Mouse (Mus musculus): ENCODE measurements around the gene Cdk15. TPM values are rescaled to one million over a fixed set of nuclear protein-coding genes. Genes with fewer than 3 reads are reported as not detected.

Gene Cdk15
- total RNA-seq, 4 experiments from 2014 or later, result 0.22 TPM; not detected in 3

DNA sequence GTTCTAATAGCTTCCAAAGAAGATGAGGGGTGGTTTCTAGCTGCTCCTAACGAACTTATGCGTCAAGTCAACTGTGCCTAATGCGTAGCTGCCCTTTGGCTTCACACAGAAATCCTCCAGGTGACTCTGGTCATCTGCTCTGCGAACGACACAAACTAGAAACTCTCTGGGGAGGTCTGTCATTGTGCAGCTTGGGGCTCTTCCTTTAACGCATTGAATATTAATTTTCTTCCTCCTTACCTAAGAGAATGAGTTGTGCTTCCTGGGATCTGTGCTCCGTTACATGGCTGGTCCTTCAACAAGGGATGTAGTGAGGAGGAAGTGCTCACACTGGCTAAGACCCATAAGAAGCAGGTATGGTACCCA lies 112.6 kb downstream of the Cdk15 start:
- DNase-seq (ENCODE audit: low spot score in 2 of 2), result no peak

DNA sequence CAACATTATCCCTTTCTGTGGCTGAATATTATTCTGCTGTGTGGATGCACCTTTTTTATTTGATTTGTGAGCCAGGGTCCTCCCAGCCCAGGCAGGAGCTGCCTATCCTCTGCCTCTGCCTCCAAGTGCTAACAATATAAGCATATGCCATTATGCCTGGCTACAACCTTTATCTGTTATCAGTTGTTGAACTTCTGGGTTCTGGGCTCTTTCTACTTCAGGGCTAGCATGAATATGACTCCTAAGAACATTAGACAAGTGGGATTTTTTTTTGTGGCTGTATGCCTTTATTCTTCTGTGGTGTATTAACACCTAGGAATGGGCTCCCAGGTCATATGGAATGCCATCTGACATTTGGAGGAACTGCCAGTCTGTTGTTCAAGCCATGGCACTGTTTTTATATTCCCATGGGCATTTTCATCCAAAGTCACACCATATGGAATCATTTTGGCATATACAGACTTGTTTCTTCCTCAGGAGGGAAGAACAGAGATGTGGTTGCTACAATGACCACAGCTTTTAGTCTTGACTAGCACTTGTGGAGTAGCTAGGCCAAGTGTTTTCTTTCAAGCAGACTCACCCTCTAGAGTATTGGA lies 113.7 kb downstream of the Cdk15 start:
- no peak for DNase-seq (ENCODE audit: low spot score in 2 of 2)

DNA sequence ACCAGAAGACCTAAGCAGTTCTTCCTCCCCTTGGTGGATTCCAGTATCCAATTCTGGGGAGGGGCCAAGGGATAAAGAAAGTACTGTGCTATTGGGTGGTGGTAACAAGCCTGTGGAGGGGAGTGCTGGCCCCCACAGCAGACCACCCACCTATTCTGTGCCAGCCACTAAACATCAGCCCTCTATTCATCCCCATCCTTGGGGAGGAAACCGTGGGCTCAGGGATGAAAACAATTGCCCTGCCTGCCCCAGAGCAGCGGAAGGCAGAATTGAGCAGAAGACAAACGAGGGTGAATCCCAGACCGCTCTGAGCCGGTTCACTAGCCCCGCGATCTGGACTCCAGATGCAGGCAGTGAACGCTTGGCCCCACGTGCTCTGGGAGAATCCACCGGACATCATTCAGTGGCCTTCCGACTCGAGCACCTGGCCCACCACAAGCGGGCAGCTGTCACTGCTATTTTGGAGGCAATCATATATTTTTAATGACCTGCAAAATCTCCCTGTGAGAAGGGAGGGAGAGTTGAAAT lies 119.4 kb downstream of the Cdk15 start:
- no peak for DNase-seq (ENCODE audit: low spot score in 2 of 2)

DNA sequence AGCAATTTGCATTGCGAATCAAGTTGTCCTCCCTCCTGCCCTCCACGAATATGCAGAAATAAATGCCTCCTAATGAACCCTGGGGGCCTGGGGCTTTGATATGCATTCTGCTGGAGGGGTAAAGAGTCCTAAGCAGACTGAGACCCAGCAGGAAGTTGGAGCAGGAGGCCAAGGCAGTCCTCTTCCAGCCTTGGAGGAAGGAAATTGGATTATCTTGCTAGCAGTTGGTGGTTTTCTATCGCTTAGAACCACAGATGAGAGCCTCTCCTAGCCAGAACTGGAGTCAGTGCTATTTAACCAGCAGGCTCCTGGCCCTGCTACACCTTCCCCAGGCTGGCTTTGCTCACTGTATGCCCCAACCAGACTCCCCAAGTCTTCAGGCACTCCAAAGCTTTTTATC lies 119.9 kb downstream of the Cdk15 start:
- DNase-seq (ENCODE audit: low spot score in 2 of 2), result no peak

DNA sequence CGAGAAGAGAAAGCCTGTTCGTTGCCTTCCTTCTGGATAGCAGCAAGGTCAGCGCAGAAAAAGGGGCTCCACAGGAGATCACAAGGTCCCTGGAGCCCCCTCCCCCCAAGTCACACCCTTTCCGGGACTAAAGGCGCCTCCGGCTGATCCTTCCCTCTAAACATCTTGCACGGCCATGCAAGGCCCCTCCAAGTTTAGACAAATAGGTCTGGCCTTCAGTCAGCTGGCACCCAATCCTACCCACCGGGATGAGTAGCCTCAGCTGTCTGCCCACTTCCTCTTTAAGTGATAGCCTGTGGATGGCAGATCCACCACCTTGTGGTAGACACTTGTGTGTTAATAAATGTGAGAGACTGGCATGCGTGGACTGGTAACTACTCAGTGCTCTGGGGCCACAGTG lies 120.6 kb downstream of the Cdk15 start:
- DNase-seq (ENCODE audit: low spot score in 2 of 2), result no peak

DNA sequence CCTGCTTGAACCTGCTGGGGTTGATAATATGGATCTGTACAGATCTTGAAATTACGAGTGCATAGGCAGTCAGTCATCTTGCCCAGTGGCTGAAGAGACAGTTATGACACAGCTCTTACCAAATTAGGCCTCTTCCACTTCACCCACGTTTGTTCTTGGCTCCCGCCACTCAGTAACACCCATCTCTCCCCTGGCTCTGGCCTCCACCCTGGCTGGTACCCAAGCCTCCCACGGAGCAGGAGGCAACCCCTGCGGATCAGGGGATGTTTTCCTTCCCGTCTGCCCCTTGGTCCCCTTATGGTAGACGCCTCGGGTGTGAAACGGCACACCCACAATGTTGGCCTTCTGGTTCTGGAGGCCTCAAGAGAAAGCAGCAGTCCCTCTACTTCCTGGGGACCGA lies 124.2 kb downstream of the Cdk15 start:
- DNase-seq (ENCODE audit: low spot score in 2 of 2), result no peak

DNA sequence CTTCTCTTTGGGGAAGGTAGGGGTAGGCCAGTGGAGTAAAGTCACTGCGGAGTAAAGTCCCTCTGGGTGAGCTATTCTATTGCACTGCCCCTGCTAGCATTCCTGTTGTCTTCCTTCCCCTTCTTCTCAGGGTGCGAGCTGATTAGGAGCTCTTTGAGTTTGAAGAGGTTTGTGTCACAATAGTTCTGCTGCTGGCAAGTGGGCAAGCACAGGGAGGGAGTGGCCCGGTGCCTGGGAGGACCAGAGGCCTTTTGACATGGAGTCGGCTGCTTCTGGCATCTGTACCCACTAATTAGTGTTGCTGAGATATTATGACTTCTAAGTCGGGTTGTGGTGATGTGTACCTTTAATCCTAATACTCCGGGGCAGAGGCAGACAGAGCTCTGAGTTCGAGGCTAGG lies 124.8 kb downstream of the Cdk15 start:
- DNase-seq (ENCODE audit: low spot score in 2 of 2), result no peak

DNA sequence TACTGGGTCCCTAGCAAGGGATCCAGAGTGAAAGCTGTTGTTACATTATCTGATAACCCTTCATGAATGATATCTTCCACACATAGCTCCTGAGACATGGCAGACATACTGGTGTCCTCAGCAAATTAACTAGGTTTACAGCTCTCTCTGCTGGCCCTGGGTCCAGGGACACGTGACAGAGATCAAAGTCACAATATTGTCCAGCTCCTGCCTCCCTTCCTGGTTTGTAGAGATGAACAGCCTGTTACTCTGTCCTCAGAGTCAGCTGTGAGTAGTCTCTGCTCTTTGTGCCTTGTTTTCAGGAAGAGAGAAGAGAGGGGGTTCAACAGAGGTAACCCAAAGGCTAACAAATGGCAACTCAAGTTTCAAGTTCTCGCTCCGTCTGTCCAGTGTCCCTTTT lies 125.8 kb downstream of the Cdk15 start:
- DNase-seq (ENCODE audit: low spot score in 2 of 2), result no peak

DNA sequence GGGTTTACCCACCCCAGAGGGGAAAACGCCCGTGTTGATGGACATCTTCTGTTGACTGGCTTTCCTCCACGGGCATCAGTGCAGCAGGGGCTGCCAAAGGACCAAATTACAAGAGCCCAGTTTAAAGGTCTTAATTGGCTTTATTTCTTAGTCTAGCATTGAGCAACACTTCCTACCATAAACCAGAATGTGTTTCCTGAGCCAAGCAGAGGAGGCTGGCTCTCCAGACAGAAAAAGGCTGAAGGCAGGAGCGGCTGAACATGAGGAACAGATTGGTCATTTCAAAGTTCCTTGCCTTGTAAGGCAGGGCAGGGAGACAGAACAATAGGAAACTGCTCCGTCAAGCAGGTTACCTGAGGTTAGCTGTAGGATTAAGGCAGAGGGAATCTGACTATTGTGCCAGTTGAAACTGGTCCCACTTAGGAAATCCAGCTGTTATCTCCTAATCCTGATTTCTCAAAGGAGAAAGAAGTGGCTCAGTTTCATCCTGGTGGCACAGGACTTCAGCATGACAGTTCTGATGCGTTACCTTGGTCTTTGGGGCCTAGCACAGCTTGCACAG lies 126.4 kb downstream of the Cdk15 start:
- no peak for DNase-seq (ENCODE audit: low spot score in 2 of 2)

DNA sequence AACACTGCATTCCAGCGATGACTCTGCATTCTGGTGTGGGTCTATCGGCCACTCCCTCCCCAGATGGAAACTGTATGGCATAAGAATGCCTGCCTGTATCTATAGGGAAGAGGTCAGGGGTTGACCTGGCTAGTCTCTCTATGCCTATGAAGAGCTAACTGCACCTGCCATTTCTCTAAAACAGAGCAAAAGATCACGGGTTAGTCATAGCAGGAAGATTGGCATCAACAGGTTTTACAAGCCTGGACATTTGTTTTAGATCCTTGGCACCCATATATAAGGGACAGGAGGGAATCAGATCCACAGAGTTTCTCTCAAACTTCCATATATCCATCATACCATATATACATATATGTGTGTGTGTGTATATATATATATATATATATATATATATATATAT lies 127.7 kb downstream of the Cdk15 start:
- no peak for DNase-seq (ENCODE audit: low spot score in 2 of 2)

DNA sequence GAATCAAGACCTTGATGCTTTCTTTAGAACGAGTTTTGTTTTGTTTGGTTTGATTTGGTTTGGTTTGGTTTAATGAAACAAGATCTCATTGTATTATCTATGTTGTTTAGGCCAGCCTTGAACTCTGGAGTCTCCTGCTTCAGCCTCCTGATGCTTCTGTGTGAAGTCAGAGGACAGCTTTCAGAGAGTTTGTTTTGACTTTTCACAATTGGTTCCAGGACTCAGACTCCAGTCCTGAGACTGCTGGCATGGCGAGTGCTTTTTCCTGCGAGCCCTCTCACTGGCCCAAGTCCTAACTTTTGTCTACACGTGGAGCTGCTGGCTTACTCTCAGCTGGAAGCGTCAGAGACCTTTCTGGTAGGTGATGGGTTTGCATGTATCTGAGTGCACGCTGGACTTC lies 128.9 kb downstream of the Cdk15 start:
- DNase-seq (ENCODE audit: low spot score in 2 of 2), result no peak

DNA sequence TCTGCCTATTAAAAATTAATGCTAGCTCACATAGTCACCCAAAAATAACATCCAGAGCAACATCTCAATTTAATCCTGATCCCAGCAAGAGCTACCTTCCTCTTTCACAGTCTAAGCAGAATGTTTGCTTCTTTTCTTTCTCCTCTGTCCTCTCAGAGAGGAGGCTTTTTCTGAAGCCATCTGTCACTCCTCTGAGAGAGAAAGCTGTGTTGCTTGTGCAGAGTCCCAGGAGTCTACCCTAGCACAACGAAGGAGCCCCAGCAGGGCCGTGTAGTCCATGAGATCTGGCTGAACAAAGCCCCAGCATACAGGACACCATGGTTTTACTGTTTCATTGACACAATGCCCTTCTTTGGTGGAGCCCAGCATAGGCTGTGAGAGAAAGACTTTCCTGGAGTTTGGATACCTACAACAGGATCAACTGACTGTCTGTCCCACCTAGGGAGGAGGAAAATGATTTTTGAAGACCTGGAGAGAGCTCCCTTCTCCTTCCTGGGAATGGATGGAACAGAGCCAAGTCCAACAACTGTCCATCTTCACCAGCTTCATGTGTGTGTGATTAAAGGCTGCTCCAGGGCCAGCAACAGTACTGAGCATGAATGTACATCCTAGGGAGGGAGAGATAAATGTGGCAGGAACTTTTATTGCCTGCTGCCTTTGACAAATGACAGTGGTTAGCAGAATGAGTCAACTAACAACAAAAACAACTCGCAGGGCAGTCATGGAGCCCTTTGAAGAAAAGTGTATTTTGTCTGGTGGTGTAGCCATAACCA lies 131.0 kb downstream of the Cdk15 start:
- no peak for DNase-seq (ENCODE audit: low spot score in 2 of 2)

DNA sequence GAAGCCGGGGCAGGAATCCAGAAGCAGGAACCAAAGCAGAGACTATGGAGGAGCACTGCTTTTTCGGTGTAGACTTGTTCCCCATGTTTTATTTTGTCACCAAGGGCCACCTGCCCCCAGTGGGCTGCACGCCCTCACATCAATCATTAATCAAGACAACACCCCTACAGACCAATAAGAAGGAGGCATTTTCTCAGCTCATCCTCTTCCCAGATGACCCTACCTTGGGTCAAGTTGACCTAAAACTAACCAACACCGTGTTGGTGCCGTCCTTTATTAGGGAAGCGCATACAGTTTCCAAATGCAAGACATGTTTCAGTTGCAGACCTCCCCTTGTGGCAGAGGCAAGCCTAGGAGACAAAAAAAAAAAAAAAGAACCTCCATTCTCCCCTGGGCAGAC lies 132.5 kb downstream of the Cdk15 start:
- DNase-seq (ENCODE audit: low spot score in 2 of 2), result no peak

DNA sequence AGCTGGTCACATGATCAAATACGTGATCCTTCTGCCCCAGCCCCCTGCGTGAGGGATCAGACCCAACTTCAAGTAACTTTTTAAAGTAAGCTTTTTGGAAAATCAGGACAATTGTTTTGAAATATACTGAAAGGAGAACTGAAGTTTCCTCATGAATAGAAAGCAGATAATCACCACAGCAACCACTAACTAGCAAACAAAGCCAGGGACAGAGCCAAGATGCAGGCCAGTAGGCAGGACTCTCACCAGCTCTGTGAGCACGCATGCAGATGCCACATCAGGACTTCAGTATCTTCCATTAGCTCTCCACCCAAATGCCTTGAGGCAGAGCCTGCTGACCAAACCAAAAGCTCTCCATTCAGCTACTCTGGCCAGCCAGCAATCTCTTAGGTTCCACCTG lies 135.0 kb downstream of the Cdk15 start:
- DNase-seq (ENCODE audit: low spot score in 2 of 2), result no peak

DNA sequence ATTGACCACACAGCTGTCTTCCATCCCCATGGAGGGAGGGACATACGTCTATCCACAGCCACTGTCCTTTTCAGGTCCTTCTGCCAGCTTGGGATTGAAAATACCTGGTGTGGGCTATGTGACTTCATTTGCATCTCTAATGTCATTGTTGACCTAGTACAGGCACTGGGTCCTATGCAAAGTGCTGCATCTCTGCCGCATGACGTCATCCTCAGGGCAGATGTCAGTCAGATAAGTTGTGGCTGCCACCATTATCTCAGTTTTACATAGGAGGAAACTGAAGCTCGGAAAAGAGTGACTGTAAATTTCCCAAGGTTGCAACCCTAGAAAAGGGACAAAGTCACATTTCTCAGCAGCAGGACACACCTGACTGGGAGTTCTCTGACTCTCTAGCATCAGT lies 137.4 kb downstream of the Cdk15 start:
- no peak for DNase-seq (ENCODE audit: low spot score in 2 of 2)

DNA sequence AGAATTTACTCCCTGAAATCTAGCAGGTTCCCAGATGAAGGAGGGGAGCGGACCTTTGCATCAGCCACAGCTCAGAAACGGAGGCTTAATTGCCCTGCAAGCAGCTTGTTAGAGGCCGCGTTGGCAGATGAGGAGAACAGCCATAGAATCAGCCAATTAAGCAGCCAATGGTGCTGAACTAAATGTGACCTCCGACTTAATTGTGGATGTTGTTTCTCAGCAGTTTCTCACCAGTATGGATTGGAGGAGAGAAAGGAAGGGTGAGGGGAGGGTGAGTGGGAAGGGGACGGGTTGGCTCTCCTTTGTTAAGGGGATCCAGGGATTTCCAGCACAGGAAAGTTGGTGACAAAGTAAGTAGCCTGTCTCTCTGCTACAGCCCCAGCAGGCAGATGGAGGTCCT lies 137.9 kb downstream of the Cdk15 start:
- DNase-seq (ENCODE audit: low spot score in 2 of 2), result no peak

DNA sequence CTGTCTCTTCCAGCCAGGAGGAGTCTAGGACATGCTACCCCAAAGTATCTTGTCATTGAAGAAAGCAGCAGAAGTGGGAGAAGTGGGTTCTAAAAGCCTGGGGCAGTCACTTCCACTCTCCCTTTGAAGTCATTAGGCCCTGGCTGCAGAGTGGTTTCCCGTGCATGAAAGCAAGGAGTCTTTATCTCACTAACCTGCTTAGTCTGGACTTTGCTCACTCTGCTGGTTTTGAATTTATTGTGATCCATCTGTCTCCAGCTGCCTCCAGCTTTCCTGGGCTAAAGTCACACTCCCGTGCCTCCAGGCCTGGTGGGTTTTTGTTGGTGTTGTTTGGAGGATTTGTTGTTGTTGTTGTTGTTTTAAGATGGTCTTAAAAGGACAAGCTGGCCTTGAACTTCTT lies 139.3 kb downstream of the Cdk15 start:
- no peak for DNase-seq (ENCODE audit: low spot score in 2 of 2)

DNA sequence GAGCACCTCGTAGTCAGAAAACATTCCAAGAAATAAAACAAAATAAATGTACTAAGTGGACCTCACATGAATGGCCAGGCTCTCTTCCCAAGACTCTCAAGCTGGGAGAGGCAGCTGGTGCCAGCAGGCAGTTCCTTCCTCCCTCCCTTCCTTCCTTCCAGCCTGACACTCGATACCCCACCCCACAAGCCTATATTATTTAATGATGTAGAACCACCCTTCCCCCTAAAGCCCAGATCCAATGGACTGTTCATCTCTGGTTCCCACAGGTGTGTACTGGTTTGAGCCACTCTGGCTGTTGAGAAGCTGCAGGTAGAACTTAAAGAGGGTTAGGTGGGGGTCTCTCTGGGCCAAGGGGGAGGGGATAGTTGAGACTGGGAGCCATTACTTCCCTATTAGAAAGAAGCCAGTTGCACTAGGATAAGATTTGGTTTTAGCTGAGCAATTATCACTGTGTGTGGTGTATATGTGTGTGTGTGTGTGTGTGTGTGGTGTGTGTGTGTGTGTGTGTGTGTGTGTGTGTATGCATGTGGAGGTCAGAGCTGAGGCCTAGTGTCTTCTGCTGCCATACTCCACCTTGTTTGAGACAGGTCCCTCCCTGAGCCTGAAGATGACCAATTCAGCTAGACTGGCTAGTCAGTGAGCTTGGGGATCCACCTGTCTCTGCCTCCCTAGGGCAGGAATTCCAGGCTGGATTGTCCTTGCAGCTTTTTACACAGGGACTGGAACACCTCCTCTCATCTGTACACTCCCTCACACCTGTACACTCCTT lies 143.0 kb downstream of the Cdk15 start:
- no peak for DNase-seq (ENCODE audit: low spot score in 2 of 2)

DNA sequence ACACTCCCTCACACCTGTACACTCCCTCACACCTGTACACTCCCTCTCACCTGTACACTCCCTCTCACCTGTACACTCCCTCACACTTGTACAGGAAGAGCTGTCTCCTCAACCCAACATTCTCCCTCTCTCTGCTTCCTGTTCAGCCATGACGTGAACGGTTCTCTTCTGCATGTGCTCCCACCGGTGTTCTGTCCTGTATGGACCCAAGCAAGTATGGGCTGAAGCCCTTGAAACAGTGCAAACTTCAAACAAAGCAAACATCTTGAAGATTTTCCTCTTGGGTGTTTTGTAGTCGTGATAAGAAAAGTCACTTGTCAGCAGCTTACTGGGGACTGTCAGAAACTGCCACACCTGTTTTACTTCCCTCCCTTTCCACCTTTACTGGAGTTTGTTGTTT lies 144.5 kb downstream of the Cdk15 start:
- no peak for DNase-seq (ENCODE audit: low spot score in 2 of 2)
